Mouse (Mus musculus): ENCODE measurements around the gene Ang5. TPM values are rescaled to one million over a fixed set of nuclear protein-coding genes. Genes with fewer than 3 reads are reported as not detected.

The Ang5 gene
- polyA plus RNA-seq, 1 experiment from 2014 or later = not detected

Other genes with a start within 250 kb of the Ang5 start
- gene Gm16506, start 229.6 kb upstream of the Ang5 start, polyA plus RNA-seq (2015; fragmentation: Nextera tagmentation; extraction: Ambion mirVana) = not detected in 2 replicates
- not detected in 2 replicates for gene Gm6526, start 209.2 kb upstream of the Ang5 start, polyA plus RNA-seq (2015; fragmentation: Nextera tagmentation; extraction: Ambion mirVana)
- not detected in 2 replicates for gene Gm8180, start 172.3 kb upstream of the Ang5 start, polyA plus RNA-seq (2015; fragmentation: Nextera tagmentation; extraction: Ambion mirVana)
- 0.20 TPM in 1 of 2 replicates, not detected in the other for gene Ear1, start 81.6 kb upstream of the Ang5 start, polyA plus RNA-seq (2015; fragmentation: Nextera tagmentation; extraction: Ambion mirVana)
- not detected in 2 replicates for gene Ear10, start 33.5 kb upstream of the Ang5 start, polyA plus RNA-seq (2015; fragmentation: Nextera tagmentation; extraction: Ambion mirVana)
- 6.8 and 8.0 TPM in 2 replicates for gene Gm8113, start 31.7 kb upstream of the Ang5 start, polyA plus RNA-seq (2015; fragmentation: Nextera tagmentation; extraction: Ambion mirVana)
- not detected in 2 replicates for gene Ang6, start 45.2 kb downstream of the Ang5 start, polyA plus RNA-seq (2015; fragmentation: Nextera tagmentation; extraction: Ambion mirVana)
- 0.71 and 0.86 TPM in 2 replicates for gene Ear2, start 145.6 kb downstream of the Ang5 start, polyA plus RNA-seq (2015; fragmentation: Nextera tagmentation; extraction: Ambion mirVana)
- not detected in 2 replicates for gene Gm3327, start 166.8 kb downstream of the Ang5 start, polyA plus RNA-seq (2015; fragmentation: Nextera tagmentation; extraction: Ambion mirVana)
- gene Gm8212, start 240.6 kb downstream of the Ang5 start, polyA plus RNA-seq (2015; fragmentation: Nextera tagmentation; extraction: Ambion mirVana) = not detected in 2 replicates